Mouse (Mus musculus) spleen, adult 2 months (tissue): Measurements from ENCODE around the gene Hist1h2bb.

Source experiments
- CTCF ChIP-seq: fragments of 200-500 bp; IDR thresholded peaks from 2 replicates; pipeline ENCODE4 v1.5.1; 2011; ENCODE audit warnings: mild to moderate bottlenecking, inconsistent platforms; ENCODE audit not compliant: insufficient read depth, insufficient read length, insufficient replicate concordance; ENCODE audit errors: extremely low read depth
- POLR2A ChIP-seq: fragments of 200-500 bp; IDR thresholded peaks from 2 replicates; pipeline ENCODE4 v1.6.1; 2011; ENCODE audit warnings: low read depth, low read length, inconsistent platforms

- no peak for TF ChIP-seq POLR2A
- TF ChIP-seq CTCF: no peak
Observed at GRCm38 (mm10) chr13:23702220-23702619, 44.3 kb upstream of the Hist1h2bb start.
